Mouse (Mus musculus) ZHBTc4 (cell line): ENCODE data around the gene Rab29.
A peak's percentile ranks its signal among the peaks of the same experiment; 100 is the strongest.
"Not testable (repeated sequence)": the region's sequence is repeated elsewhere in the genome, so short reads cannot be mapped to it uniquely, and the experiment has no call there.

ENCODE experiments used
- DNase-seq: peaks from one replicate; pipeline ENCODE4 v3.0.0-alpha.2; 2011; ENCODE audit warnings: low read depth, low spot score

Gene Rab29

GRCm38 (mm10) chr1:131861811-131862210 is 5.2 kb upstream of the Rab29 start:
- DNase-seq, result peak; percentile 62

GRCm38 (mm10) chr1:131865596-131865995 is 1.4 kb upstream of the Rab29 start:
- DNase-seq, result no peak

- DNase-seq, result no peak
These were observed 572 bp upstream of the Rab29 start for GRCm38 (mm10) chr1:131866304-131866999.

- no peak for DNase-seq
These were observed 894 bp downstream of the Rab29 start for GRCm38 (mm10) chr1:131867946-131868290.

GRCm38 (mm10) chr1:131869561-131869960 is 2.5 kb downstream of the Rab29 start:
- no peak for DNase-seq

GRCm38 (mm10) chr1:131872856-131873255 is 5.8 kb downstream of the Rab29 start:
- DNase-seq, result no peak

GRCm38 (mm10) chr1:131879816-131880215 is 12.8 kb downstream of the Rab29 start:
- peak; percentile 67 for DNase-seq

GRCm38 (mm10) chr1:131882787-131883186 is 15.8 kb downstream of the Rab29 start:
- peak; percentile 81 for DNase-seq

- no peak for DNase-seq
These were observed 19.1 kb downstream of the Rab29 start for GRCm38 (mm10) chr1:131886173-131886572.

GRCm38 (mm10) chr1:131886641-131887040 is 19.6 kb downstream of the Rab29 start:
- DNase-seq, result no peak

- DNase-seq, result peak; percentile 95
These were observed 23.1 kb downstream of the Rab29 start for GRCm38 (mm10) chr1:131890043-131890658.

GRCm38 (mm10) chr1:131891436-131891835 is 24.4 kb downstream of the Rab29 start:
- peak; percentile 71 for DNase-seq

GRCm38 (mm10) chr1:131902679-131903078 is 35.7 kb downstream of the Rab29 start:
- DNase-seq, result no peak

- DNase-seq, result no peak
These were observed 36.2 kb downstream of the Rab29 start for GRCm38 (mm10) chr1:131903251-131903650.

GRCm38 (mm10) chr1:131905497-131905896 is 38.5 kb downstream of the Rab29 start:
- peak; percentile 61 for DNase-seq

GRCm38 (mm10) chr1:131908456-131908855 is 41.4 kb downstream of the Rab29 start:
- DNase-seq, result no peak

- DNase-seq, result not testable (repeated sequence)
These were observed 42.2 kb downstream of the Rab29 start for GRCm38 (mm10) chr1:131909236-131909635.

- DNase-seq, result peak; percentile 100
These were observed 43.1 kb downstream of the Rab29 start, which contains the start of gene Nucks1 for GRCm38 (mm10) chr1:131910001-131910648. Gene Nucks1 (plus strand): TSS chr1:131910534.

GRCm38 (mm10) chr1:131910674-131911558 is 43.9 kb downstream of the Rab29 start:
- DNase-seq, result peak; percentile 92

GRCm38 (mm10) chr1:131917634-131918033 is 50.6 kb downstream of the Rab29 start:
- DNase-seq, result no peak

GRCm38 (mm10) chr1:131919052-131919451 is 52.0 kb downstream of the Rab29 start:
- no peak for DNase-seq

- no peak for DNase-seq
These were observed 55.1 kb downstream of the Rab29 start for GRCm38 (mm10) chr1:131922100-131922499.
